Mouse (Mus musculus): ENCODE measurements around the gene Adcy2.

- TF ChIP-seq USF1 (IDR thresholded peaks at IDR 0.05; ENCODE audit: low read depth, low read length) (no peak), POLR2AphosphoS2 (IDR thresholded peaks at IDR 0.05; ENCODE audit: low read depth, low read length) (no peak), GABPA (IDR thresholded peaks at IDR 0.05; ENCODE audit: insufficient replicate concordance, low read depth, low read length) (no peak)
These were observed 34.2 kb upstream of the Adcy2 start for GRCm38 (mm10) chr13:69033532-69033931.
